Mouse (Mus musculus): ENCODE results near the gene Slc22a8.
A peak's percentile ranks its signal among the peaks of the same experiment; 100 is the strongest.

Gene Slc22a8

GRCm38 (mm10) chr19:8590954-8591353 is at the start of gene Slc22a8:
Gene Slc22a8, plus strand, starts transcription at chr19:8591254.
- no peak for DNase-seq

- DNase-seq, result no peak
These were observed 32.2 kb upstream of the Slc22a8 start for GRCm38 (mm10) chr19:8558897-8559296.

- DNase-seq, result no peak
These were observed 27.0 kb upstream of the Slc22a8 start for GRCm38 (mm10) chr19:8564021-8564420.

GRCm38 (mm10) chr19:8564469-8564868 is 26.6 kb upstream of the Slc22a8 start:
- DNase-seq, result no peak

GRCm38 (mm10) chr19:8565262-8565661 is 25.8 kb upstream of the Slc22a8 start:
- DNase-seq, result no peak

GRCm38 (mm10) chr19:8565985-8566384 is 25.1 kb upstream of the Slc22a8 start:
- DNase-seq, result no peak

GRCm38 (mm10) chr19:8567104-8567880 is 23.8 kb upstream of the Slc22a8 start:
- peak; percentile 63 for DNase-seq

GRCm38 (mm10) chr19:8569453-8569863 is 21.6 kb upstream of the Slc22a8 start:
- peak; percentile 44 for DNase-seq

- DNase-seq, result no peak
These were observed 20.6 kb upstream of the Slc22a8 start for GRCm38 (mm10) chr19:8570341-8571040.

GRCm38 (mm10) chr19:8571746-8572145 is 19.3 kb upstream of the Slc22a8 start:
- DNase-seq, result no peak

- DNase-seq, result no peak
These were observed 18.6 kb upstream of the Slc22a8 start for GRCm38 (mm10) chr19:8572485-8572884.

GRCm38 (mm10) chr19:8577432-8577831 is 13.6 kb upstream of the Slc22a8 start:
- no peak for DNase-seq

- peak; percentile 76 for DNase-seq
These were observed 12.6 kb upstream of the Slc22a8 start for GRCm38 (mm10) chr19:8578293-8578969.

GRCm38 (mm10) chr19:8578970-8579342 is 12.1 kb upstream of the Slc22a8 start:
- DNase-seq, result no peak

- DNase-seq, result no peak
These were observed 5.8 kb upstream of the Slc22a8 start for GRCm38 (mm10) chr19:8585298-8585697.

GRCm38 (mm10) chr19:8585899-8586298 is 5.2 kb upstream of the Slc22a8 start:
- no peak for DNase-seq

GRCm38 (mm10) chr19:8586350-8586749 is 4.7 kb upstream of the Slc22a8 start:
- no peak for DNase-seq

GRCm38 (mm10) chr19:8587315-8587714 is 3.7 kb upstream of the Slc22a8 start:
- no peak for DNase-seq

GRCm38 (mm10) chr19:8592155-8592554 is 1.1 kb downstream of the Slc22a8 start:
- DNase-seq, result no peak

- no peak for DNase-seq
These were observed 1.9 kb downstream of the Slc22a8 start for GRCm38 (mm10) chr19:8592873-8593408.

- no peak for DNase-seq
These were observed 2.8 kb downstream of the Slc22a8 start for GRCm38 (mm10) chr19:8593833-8594232.

GRCm38 (mm10) chr19:8594518-8594917 is 3.5 kb downstream of the Slc22a8 start:
- no peak for DNase-seq

- DNase-seq, result no peak
These were observed 6.2 kb downstream of the Slc22a8 start for GRCm38 (mm10) chr19:8597269-8597668.
